Mouse (Mus musculus): Measurements from ENCODE around the gene Gm11444. TPM values are rescaled to one million over a fixed set of nuclear protein-coding genes. Genes with fewer than 3 reads are reported as not detected.

Gene Gm11444
- polyA plus RNA-seq, 1 experiment from 2014 or later: not detected

- no peak overlapping the region for H3K27ac ChIP-seq (ENCODE audit: poor library complexity, severe bottlenecking)
- H3K4me1 ChIP-seq (replicated peaks): peaks cover 55% of the 10 kb centered on the region
- H3K36me3 ChIP-seq: no peaks in the 10 kb centered on the region
- WGBS: 16% methylated on average over 27 of the region's 27 CpGs
- no peak for ATAC-seq (ENCODE audit: insufficient number of reproducible peaks, low FRiP score)
- H3K4me2 ChIP-seq: peak overlapping the region; percentile 93
- H3K9me3 ChIP-seq (replicated peaks): no peaks in the 10 kb centered on the region
- peak overlapping the region; percentile 22 for H3K4me3 ChIP-seq
- H3K27me3 ChIP-seq (replicated peaks): peaks cover 72% of the 10 kb centered on the region
- peak overlapping the region; percentile 44; the same call in 1 of the 2 replicates for H3K9ac ChIP-seq
Observed at GRCm38 (mm10) chr11:85840031-85840802, 9.9 kb downstream of the Gm11444 start.

GRCm38 (mm10) chr11:85839258-85840030 is 10.7 kb downstream of the Gm11444 start:
- H3K9ac ChIP-seq: no peak overlapping the region

DNA sequence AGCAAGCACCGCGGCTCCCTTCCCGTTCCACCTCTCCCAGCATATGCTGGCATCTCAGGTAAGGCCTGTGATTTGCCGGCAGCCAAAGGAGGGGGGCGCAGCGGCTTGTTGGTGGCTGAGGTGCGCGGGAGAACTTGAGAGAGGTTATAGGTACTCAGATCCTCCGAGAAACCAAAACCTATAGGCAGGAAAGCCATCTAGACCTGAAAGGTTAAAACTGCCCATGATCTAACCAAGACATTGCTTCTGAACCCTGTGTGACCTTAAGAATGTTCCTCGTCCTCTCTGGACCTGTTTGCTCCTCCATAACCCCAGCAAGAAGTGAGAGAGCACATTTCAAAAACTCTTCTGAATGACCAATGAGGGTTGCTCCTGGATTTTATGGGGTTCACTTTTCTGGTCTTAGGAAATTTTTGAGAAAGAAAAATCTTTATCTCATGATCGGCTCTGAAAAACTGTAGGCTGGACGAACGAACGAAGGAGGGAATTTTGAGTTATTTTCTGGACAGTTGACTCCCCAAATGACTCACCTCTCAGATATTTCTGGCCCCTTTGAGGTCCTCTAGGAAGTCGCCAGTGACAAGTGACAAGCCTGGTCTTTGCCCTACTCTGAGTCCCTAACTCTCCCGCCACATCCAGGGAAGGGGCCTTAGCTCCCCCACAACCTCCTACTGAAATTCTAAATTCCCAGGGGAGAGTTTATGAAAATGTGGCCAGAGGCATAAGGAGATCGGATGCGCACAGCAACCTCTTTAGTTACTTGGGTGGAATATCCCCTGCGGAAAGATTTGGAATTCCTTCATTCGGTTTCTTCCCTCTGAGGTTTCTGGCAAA is 11.5 kb downstream of the Gm11444 start:
- H3K9me3 ChIP-seq (replicated peaks): no peaks in the 10 kb centered on the region
- H3K4me2 ChIP-seq: peak overlapping the region; percentile 92
- H3K4me3 ChIP-seq: peak overlapping the region; percentile 74
- H3K36me3 ChIP-seq: no peaks in the 10 kb centered on the region
- 13% methylated on average over 20 of the region's 20 CpGs for WGBS
- peak overlapping the region; percentile 73 for H3K9ac ChIP-seq
- peaks cover 80% of the 10 kb centered on the region for H3K27me3 ChIP-seq (replicated peaks)
- peaks cover 53% of the 10 kb centered on the region for H3K4me1 ChIP-seq (replicated peaks)
- no peak for ATAC-seq (ENCODE audit: insufficient number of reproducible peaks, low FRiP score)
- H3K27ac ChIP-seq (ENCODE audit: poor library complexity, severe bottlenecking): no peak overlapping the region

More at GRCm38 (mm10) chr11:85839258-85840030, 10.7 kb downstream of the Gm11444 start:
- Histone ChIP-seq H3K4me2 (peak overlapping the region; percentile 93), H3K4me1 (replicated peaks) (peaks cover 55% of the 10 kb centered on the region), H3K27me3 (replicated peaks) (peaks cover 75% of the 10 kb centered on the region), H3K9me3 (replicated peaks) (no peaks in the 10 kb centered on the region), H3K36me3 (no peaks in the 10 kb centered on the region), H3K27ac (ENCODE audit: poor library complexity, severe bottlenecking) (no peak overlapping the region), H3K4me3 (peak overlapping the region; percentile 9; the same call in 1 of the 2 replicates)
- ATAC-seq (ENCODE audit: insufficient number of reproducible peaks, low FRiP score): no peak
- 32% methylated on average over 7 of the region's 7 CpGs for WGBS

DNA sequence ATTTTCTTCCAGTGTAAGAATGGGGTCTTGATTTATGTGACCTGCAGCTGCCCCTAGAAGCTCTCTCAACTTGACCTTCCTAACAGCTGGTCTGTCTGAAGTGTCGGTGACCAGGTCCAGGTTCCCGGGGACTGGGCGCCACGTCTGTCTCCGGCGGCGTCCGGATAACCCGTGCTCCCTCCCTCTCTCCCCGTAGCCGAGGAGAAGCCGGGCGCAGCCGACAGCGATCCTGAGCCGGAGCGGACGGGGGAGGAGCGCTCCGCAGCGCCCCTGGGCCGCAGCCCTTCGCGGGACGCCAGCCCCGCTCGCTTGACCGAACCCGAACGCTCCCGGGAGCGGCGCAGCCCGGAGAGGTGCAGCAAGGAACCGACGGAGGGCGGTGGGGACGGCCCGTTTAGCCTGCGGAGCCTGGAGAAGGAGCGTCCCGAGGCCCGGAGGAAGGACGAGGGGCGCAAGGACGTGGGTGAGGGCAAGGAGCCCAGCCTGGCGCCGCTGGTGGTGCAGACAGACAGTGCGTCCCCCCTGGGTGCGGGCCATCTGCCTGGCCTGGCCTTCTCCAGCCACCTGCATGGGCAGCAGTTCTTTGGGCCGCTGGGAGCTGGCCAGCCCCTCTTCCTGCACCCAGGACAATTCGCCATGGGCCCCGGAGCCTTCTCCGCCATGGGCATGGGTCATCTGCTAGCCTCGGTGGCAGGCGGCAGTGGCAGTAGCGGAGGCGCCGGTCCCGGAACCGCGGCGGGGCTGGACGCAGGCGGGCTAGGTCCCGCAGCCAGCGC is 12.3 kb downstream of the Gm11444 start:
- Histone ChIP-seq H3K4me3 (peak overlapping the region; percentile 74), H3K36me3 (no peaks in the 10 kb centered on the region), H3K9ac (peak overlapping the region; percentile 73), H3K4me1 (replicated peaks) (peaks cover 47% of the 10 kb centered on the region), H3K4me2 (peak overlapping the region; percentile 92), H3K9me3 (replicated peaks) (no peaks in the 10 kb centered on the region), H3K27me3 (replicated peaks) (peaks cover 80% of the 10 kb centered on the region), H3K27ac (ENCODE audit: poor library complexity, severe bottlenecking) (peak overlapping the region; percentile 21; the same call in 1 of the 2 replicates)
- 2% methylated on average over 66 of the region's 67 CpGs for WGBS
- no peak for ATAC-seq (ENCODE audit: insufficient number of reproducible peaks, low FRiP score)

GRCm38 (mm10) chr11:85837291-85837647 is 12.9 kb downstream of the Gm11444 start:
- Histone ChIP-seq H3K4me2 (peak overlapping the region; percentile 92), H3K27me3 (replicated peaks) (peaks cover 80% of the 10 kb centered on the region), H3K36me3 (no peaks in the 10 kb centered on the region), H3K9ac (peak overlapping the region; percentile 73), H3K27ac (ENCODE audit: poor library complexity, severe bottlenecking) (no peak overlapping the region), H3K4me1 (replicated peaks) (peaks cover 46% of the 10 kb centered on the region), H3K9me3 (replicated peaks) (no peaks in the 10 kb centered on the region), H3K4me3 (peak overlapping the region; percentile 74)
- WGBS: 3% methylated on average over 18 of the region's 18 CpGs
- no peak for ATAC-seq (ENCODE audit: insufficient number of reproducible peaks, low FRiP score)

DNA sequence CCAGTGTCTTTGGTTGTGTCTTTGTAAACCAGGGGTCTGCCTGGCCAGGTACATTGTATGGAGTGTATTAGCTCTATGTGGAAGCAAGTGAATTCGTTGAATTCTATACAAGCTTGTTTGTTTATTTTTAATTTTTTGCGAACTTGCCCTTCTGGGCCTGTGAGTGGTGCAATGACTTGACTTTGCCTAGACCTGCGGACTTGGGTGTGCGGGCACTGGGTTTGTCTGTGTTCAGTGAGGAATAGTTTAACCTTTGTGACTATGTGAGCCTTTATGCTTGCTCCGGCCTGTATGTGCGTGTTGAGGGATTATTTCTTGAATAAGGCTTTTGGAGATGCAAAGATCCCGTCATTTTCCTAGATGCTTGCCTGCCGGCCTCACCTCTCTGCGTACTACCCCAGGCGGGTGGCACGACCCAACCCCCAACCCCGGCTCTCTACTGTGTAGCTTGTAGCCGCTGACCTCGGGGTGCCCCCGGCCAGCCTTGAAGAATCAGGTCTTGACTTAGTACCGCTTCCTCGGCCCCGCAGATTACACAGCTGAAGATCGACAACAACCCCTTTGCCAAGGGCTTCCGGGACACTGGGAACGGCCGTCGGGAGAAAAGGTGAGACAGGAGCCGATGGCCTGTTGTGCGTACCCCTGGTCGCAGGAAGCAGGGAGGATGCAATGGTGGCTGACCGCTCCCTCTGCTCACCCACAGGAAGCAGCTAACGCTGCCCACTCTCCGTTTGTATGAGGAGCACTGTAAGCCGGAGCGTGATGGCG is 13.4 kb downstream of the Gm11444 start:
- WGBS: 10% methylated on average over 32 of the region's 32 CpGs
- H3K4me2 ChIP-seq: peak overlapping the region; percentile 92
- no peak for ATAC-seq (ENCODE audit: insufficient number of reproducible peaks, low FRiP score)
- H3K27me3 ChIP-seq (replicated peaks): peaks cover 82% of the 10 kb centered on the region
- peak overlapping the region; percentile 73 for H3K9ac ChIP-seq
- peak overlapping the region; percentile 74 for H3K4me3 ChIP-seq
- no peaks in the 10 kb centered on the region for H3K36me3 ChIP-seq
- peaks cover 47% of the 10 kb centered on the region for H3K4me1 ChIP-seq (replicated peaks)
- no peak overlapping the region for H3K27ac ChIP-seq (ENCODE audit: poor library complexity, severe bottlenecking)
- no peaks in the 10 kb centered on the region for H3K9me3 ChIP-seq (replicated peaks)

DNA sequence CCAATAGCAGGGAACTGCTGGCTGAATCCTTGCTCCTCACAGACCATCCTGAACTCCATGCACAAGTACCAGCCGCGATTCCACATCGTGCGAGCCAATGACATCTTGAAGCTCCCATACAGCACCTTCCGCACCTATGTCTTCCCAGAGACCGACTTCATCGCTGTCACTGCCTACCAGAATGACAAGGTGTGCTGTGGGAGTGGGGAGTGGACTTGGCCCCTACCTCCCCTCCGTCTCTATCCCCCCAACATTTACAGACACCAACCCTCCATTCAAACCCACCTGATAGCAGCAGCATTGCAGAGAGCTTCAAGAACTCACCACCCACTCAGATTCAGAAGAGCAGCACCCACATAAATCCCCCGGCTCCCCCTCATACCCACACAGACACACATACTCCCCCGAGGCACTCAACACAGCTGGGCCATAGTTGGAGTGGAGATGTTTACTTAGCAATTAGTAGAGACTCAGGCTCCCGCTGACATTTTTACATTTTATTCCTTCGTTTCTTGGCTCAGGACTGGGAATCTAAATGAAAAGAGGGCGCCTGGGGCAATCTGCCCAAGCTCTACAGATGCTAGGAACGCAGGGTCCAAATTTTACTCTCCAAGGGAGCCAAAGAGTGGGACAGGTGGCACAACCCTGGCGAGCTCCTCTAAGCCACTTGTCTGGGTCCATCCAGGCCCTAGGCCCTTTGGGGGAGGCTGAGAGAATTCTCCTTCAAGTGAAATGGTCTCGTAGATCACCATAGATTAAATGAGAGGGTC is 14.2 kb downstream of the Gm11444 start:
- 29% methylated on average over 16 of the region's 16 CpGs for WGBS
- peak overlapping the region; percentile 92 for H3K4me2 ChIP-seq
- no peak overlapping the region for H3K27ac ChIP-seq (ENCODE audit: poor library complexity, severe bottlenecking)
- peaks cover 84% of the 10 kb centered on the region for H3K27me3 ChIP-seq (replicated peaks)
- no peaks in the 10 kb centered on the region for H3K36me3 ChIP-seq
- peak overlapping the region; percentile 74 for H3K4me3 ChIP-seq
- peak overlapping the region; percentile 13; the same call in 1 of the 2 replicates for H3K9ac ChIP-seq
- no peaks in the 10 kb centered on the region for H3K9me3 ChIP-seq (replicated peaks)
- ATAC-seq (ENCODE audit: insufficient number of reproducible peaks, low FRiP score): no peak
- H3K4me1 ChIP-seq (replicated peaks): peaks cover 48% of the 10 kb centered on the region

DNA sequence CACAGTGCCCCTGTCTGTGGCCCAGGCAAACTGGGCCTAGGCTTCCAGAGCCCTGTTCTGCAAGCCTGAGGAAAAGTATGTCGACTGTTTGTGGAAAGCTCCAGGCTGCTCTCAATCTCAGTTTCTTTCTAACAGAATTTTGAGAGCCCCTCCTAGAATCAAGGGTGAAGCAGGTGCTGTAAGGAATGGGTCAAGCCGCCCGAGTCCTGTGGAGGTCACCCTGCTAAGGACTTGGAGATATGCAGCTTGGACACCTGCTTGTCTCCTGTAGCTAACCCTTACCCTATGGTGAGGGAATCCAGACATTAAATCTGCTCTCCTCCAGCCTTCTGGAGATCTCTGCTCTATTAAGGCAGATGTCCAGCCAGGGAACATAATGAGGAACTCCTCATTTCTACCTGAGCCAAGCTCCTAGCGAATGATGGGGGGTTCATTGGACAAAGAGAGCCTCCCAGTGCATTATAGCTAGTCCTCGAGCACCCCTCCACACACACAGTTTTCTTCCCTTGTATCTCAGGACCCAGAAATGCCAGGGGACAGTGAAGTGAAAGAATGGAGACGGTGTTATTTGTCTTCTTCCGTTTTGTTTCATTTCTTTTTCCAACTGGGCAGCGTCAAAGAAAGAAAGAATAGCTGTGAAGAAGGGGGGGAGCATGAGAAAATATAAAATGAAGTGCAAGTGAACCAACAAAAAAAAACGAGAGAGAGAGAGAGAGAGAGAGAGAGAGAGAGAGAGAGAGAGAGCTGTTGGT is 15.0 kb downstream of the Gm11444 start:
- H3K27me3 ChIP-seq (replicated peaks): peaks cover 81% of the 10 kb centered on the region
- WGBS: 25% methylated on average over 9 of the region's 9 CpGs
- H3K9ac ChIP-seq: peak overlapping the region; percentile 61
- H3K4me1 ChIP-seq (replicated peaks): peaks cover 48% of the 10 kb centered on the region
- no peak for ATAC-seq (ENCODE audit: insufficient number of reproducible peaks, low FRiP score)
- H3K36me3 ChIP-seq: no peaks in the 10 kb centered on the region
- H3K4me3 ChIP-seq: peak overlapping the region; percentile 74
- H3K4me2 ChIP-seq: peak overlapping the region; percentile 92
- no peaks in the 10 kb centered on the region for H3K9me3 ChIP-seq (replicated peaks)
- no peak overlapping the region for H3K27ac ChIP-seq (ENCODE audit: poor library complexity, severe bottlenecking)

GRCm38 (mm10) chr11:85834386-85834931 is 15.7 kb downstream of the Gm11444 start:
- H3K36me3 ChIP-seq: no peaks in the 10 kb centered on the region
- H3K4me2 ChIP-seq: peak overlapping the region; percentile 92
- peak overlapping the region; percentile 74 for H3K4me3 ChIP-seq
- no peak overlapping the region for H3K27ac ChIP-seq (ENCODE audit: poor library complexity, severe bottlenecking)
- no peaks in the 10 kb centered on the region for H3K9me3 ChIP-seq (replicated peaks)
- H3K4me1 ChIP-seq (replicated peaks): peaks cover 51% of the 10 kb centered on the region
- peaks cover 78% of the 10 kb centered on the region for H3K27me3 ChIP-seq (replicated peaks)
- WGBS: 20% methylated on average over 17 of the region's 17 CpGs
- no peak for ATAC-seq (ENCODE audit: insufficient number of reproducible peaks, low FRiP score)
- peak overlapping the region; percentile 61 for H3K9ac ChIP-seq
